17 mouse cellular contexts compared by ENCODE assay signal in genomic region chr2:33057514-33057913, GRCm38 (mm10).
DNase-seq lines count a peak whose midpoint lies in the region; TF ChIP-seq lines count a peak whose summit lies in the region.
"Had no signal": no experiment of that assay in that cellular context is flagged by ENCODE, and none has a peak within 500 bp of the region (broad histone marks: within the 10 kb centered on the region; RNA-seq: fewer than 3 reads in every experiment).

No protein-coding gene starts in this region.

- no peak for TF ChIP-seq CTCF in gastrocnemius, adult 2 months (IDR thresholded peaks at IDR 0.05)

- H3K9me3 ChIP-seq in embryonic facial prominence, embryonic 10.5 days = no peaks in the 10 kb centered on the region
- H3K9me3 ChIP-seq: hindbrain, embryonic 10.5 days; megakaryocyte, embryonic 14.5 days had no signal

- H3K4me2 ChIP-seq in myocyte (ENCODE audit: low read depth) = no peak overlapping the region

- no peaks in the 10 kb centered on the region for H3K36me3 ChIP-seq in myocyte (ENCODE audit: control insufficient read depth, insufficient read depth)
- H3K36me3 ChIP-seq in embryonic facial prominence, embryonic 10.5 days (replicated peaks) = no peaks in the 10 kb centered on the region
- H3K36me3 ChIP-seq: hindbrain, embryonic 10.5 days had no signal

- no peaks in the 10 kb centered on the region for H3K79me2 ChIP-seq in myocyte (ENCODE audit: control insufficient read depth, insufficient read depth)

- no peak overlapping the region for H3ac ChIP-seq in myocyte (ENCODE audit: control insufficient read depth, insufficient read length)

- peak; percentile 28 for DNase-seq in gastrocnemius, adult 2 months
- no peak for DNase-seq in gastrocnemius, postnatal 36 days
- DNase-seq in left cerebral cortex, postnatal 4 days = peak; percentile 47
- DNase-seq in left cerebral cortex, postnatal 36 days (ENCODE audit: low spot score in 2 of 2) = no peak
- peak; percentile 30 for DNase-seq in gastrocnemius, postnatal 25 days
- no peak for DNase-seq in embryonic facial prominence, embryonic 10.5 days (ENCODE audit: low spot score)
- DNase-seq: cerebellum, adult 11 months; cerebellum, postnatal 36 days; forebrain, postnatal 0 days; kidney, adult 9 months; liver; liver, postnatal 0 days; spleen, adult 18-20 months; thymus, adult 2 months had no signal

- intact Hi-C loops in gastrocnemius, adult 2 months (cut with DNase I) = no loop called here
- intact Hi-C loops in gastrocnemius, postnatal 36 days (cut with DNase I) = no loop called here
- intact Hi-C loops in left cerebral cortex, postnatal 4 days (cut with DNase I) = no loop called here
- intact Hi-C loops in left cerebral cortex, postnatal 36 days (cut with DNase I) = no loop called here

- H3K27ac ChIP-seq in gastrocnemius, adult 2 months = no peak overlapping the region
- H3K27ac ChIP-seq in embryonic facial prominence, embryonic 10.5 days (replicated peaks) = no peak overlapping the region
- H3K27ac ChIP-seq: hindbrain, embryonic 10.5 days had no signal

- H3K4me3 ChIP-seq in gastrocnemius, adult 2 months = no peak overlapping the region
- H3K4me3 ChIP-seq in myocyte = no peak overlapping the region
- H3K4me3 ChIP-seq in embryonic facial prominence, embryonic 10.5 days = no peak overlapping the region
- H3K4me3 ChIP-seq: hindbrain, embryonic 10.5 days; megakaryocyte, embryonic 14.5 days had no signal

- no peaks in the 10 kb centered on the region for H3K27me3 ChIP-seq in myocyte (ENCODE audit: control insufficient read depth, insufficient read depth, insufficient read length)
- no peaks in the 10 kb centered on the region for H3K27me3 ChIP-seq in embryonic facial prominence, embryonic 10.5 days (replicated peaks; ENCODE audit: low read depth, poor library complexity, severe bottlenecking)

- H3K4me1 ChIP-seq in embryonic facial prominence, embryonic 10.5 days = peaks cover 11% of the 10 kb centered on the region
- H3K4me1 ChIP-seq: hindbrain, embryonic 10.5 days; megakaryocyte, embryonic 14.5 days had no signal

- WGBS in embryonic facial prominence, embryonic 10.5 days = 90% methylated on average over 7 of the region's 7 CpGs

- TF ChIP-seq POLR2A in myocyte (IDR thresholded peaks at IDR 0.05; ENCODE audit: insufficient read length, low read depth) = no peak

TF ChIP-seq in myocyte, 11 proteins besides CTCF, POLR2A, EP300 and RAD21:
- peak; percentile 64 to 86 (median 86) for TF ChIP-seq MYOD1 (IDR thresholded peaks at IDR 0.05; ENCODE audit: control insufficient read depth in 1 of 3, insufficient read length in 2 of 3, low read depth in 2 of 3)
- TF ChIP-seq POLR2AphosphoS2 (IDR thresholded peaks at IDR 0.05; ENCODE audit: insufficient read length, low read depth) = no peak
- peak in 2 of 3 experiments; percentile 25 to 48 for TF ChIP-seq MYOG (IDR thresholded peaks at IDR 0.05; ENCODE audit: control insufficient read depth in 1 of 3, insufficient read depth in 1 of 3, insufficient read length in 2 of 3, low read depth in 2 of 3)

Comparison
In these comparisons a context has a peak if more than half of its experiments do, and no peak if none do; other contexts are left out.
1. DNase-seq: peak in gastrocnemius, adult 2 months (single experiment), left cerebral cortex, postnatal 4 days (single experiment) and gastrocnemius, postnatal 25 days (single experiment); none in gastrocnemius, postnatal 36 days (0 of 2), left cerebral cortex, postnatal 36 days (0 of 2) and embryonic facial prominence, embryonic 10.5 days (single experiment).